Mouse (Mus musculus): ENCODE results near the gene Abcc4.

Gene Abcc4

DNA sequence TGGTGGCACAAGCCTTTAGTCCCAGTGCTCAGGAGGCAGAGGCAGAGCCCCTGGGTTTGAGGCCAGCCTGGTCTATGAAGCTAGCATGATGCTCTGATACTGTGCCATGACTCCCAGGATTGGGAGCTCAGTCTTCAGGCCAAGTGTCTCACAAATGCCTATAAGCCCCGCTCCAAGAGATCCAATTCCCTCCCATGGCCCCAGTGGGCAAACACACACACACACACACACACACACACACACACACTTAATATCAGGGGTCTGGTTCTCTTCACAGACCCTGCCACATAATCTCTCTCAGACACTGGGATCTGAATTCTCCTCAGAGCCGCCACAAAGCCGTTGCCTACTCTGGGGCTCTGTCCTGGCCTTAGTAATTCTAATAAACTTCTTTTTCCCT lies 241.6 kb downstream of the Abcc4 start:
- DNase-seq (ENCODE audit: extremely low read depth, insufficient read length, low spot score), result no peak

DNA sequence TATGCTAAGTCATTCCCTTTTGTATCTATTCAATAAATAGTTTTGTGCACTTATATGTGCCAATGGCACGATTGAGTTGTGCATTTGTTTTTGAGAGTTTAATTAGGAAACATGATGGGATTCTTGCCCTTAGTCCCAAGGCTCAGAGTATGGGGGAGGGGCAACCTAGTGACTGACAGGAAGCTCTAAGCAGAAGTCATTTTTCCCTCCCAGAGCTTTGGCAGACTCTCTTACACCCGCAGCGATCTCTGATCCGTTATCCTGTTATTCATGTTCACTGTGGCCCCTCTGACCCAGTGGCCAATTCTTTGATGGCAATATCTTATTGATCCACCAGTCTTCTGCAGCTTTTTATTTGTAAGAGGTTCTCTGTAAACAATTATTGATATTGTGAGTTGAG lies 253.4 kb downstream of the Abcc4 start:
- no peak for DNase-seq (ENCODE audit: extremely low read depth, insufficient read length, low spot score)

DNA sequence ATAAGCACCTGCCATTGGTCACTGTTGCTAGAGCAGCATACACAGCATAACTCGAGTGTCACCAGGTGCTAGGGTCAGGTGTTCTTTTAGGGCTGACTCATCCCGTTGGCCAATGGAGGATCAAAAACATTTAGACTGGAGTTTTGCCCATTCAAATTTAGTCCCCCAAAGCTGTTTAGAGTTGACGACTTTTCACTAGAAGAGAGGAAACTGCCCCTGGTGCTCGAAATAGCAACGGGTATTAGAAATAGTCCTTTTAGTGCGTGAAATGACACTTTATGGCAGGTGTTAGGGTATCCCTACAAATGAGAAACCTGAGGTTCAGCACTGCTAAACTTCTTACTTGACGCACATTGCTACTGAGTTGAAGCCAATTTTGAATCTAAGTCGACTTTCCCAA lies 265.9 kb downstream of the Abcc4 start:
- DNase-seq (ENCODE audit: extremely low read depth, insufficient read length, low spot score), result no peak

DNA sequence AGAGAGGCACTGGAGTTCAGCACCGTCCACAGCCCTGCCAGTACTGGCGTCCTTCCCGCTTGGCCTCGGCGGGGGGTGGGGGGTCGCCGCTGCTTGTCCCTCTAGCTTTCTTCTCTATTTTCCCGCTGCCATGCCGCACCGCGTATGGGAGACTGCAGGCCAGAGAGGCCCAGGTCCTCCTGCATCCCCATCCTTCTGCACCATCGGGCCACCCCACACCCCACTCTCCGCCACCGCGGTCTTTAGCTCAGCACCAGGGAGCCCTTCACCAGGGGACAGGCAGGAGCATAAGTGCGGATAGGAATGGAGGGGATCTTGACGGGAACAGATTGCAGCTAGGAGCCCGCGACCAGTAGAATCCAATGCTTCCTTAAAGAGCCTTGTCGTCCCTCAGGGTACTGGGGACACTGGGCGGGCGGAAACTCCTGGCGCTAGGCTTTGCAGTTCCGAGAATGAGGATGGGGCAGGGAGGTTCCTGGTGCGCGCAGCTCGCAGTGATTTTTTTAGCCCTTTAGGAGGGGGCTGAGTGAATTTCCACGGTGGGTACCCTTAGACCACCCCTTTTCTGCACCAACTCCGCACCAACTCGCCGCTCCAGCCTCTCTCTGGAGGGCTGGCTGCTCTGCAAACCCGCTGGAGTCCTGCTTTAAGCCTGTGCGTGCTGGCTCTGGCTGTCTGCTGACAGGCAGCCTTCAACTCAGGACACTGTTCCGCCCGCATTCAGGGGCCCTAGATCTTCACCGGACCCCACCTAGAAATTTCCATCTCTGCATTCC lies 268.7 kb downstream of the Abcc4 start:
- DNase-seq (ENCODE audit: extremely low read depth, insufficient read length, low spot score), result no peak

DNA sequence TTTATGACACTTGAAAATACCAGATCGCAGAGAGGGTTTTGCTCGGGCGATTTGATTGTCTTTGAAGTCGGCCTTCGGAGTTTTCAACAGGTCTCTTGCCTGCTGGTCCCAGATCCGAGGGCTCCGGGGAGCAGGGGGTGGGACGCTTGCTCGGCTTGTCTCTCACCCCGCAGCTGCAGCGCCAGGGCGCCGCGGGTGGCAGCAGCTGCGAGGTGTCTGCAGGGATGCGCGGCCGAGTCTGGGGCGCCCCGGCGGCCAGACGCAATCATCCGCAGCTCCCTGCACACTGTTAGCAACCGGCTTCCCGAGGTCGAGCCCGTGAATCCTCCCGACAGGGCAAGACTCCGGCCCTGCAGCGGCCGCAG lies 269.2 kb downstream of the Abcc4 start:
- DNase-seq (ENCODE audit: extremely low read depth, insufficient read length, low spot score), result no peak

DNA sequence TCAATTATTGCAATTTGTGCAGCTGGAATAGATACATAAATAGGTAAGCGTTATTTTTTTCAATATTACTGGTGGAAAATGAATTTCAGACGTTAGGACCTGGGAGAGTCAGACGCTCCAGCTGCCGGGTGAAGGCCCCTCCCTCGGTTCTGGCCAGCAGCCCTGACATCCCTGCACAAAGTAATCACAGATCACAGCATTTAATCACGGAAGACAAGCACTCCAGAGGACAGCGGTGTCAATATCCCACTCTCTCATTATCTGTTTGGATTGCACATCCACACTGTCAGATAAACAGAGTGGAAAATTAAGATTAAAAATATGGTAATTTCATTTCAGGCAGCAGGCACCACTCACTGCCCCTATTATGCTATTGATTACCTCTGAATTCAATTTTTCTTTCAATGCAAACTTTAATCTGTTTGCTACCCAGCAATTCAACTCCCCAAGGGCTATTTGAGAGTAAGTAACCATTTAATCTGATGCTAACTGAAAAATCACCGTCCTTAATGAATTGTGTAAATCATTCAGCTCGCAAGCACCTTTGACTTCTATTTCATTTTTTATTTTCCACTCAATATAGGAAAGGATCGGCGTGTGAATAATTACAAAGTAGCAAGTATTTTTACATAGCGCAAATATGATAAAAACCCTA lies 270.2 kb downstream of the Abcc4 start:
- DNase-seq (ENCODE audit: extremely low read depth, insufficient read length, low spot score), result no peak

DNA sequence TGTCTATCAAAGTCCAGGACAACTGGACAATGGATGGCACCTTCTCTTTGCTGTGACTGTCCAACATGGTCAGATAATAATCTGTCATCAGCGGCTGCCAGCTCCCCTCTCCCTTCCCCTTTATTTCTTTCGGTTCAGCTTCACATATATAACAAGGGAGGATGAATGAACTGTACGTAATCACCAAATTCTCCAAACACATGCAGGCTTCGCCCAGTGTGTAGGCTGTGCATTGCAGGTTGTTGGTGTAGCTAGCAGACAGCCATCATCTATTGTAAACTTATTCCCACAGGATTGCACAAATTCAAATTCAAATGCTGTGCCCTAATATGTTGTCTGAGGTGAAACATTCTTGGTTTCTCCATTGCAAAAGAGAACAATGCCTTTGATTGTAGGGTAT lies 271.2 kb downstream of the Abcc4 start:
- DNase-seq (ENCODE audit: extremely low read depth, insufficient read length, low spot score), result no peak

DNA sequence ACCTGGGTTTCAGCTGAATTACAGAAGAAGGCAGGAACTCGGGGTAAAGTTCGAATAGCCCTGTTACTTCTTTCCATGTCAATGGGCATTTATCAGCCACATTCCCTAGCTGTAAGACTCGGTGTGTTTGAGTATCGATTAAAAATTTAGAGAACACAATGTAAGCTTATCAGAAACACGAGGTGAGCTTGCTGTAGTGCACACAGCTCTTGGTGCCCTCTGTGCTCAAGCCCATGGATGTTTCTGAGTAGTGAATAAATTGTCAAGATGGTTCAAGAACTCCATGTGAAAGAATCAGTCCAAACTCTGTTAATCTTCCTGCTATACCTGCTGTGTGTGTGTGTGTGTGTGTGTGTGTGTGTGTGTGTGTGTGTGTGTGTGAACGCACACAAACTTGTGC lies 272.2 kb downstream of the Abcc4 start:
- no peak for DNase-seq (ENCODE audit: extremely low read depth, insufficient read length, low spot score)

Data from 3134 (cell line).